Mouse (Mus musculus) CH12F3 (cell line): ENCODE data around the gene Slc2a9.

Experiments used
- in situ Hi-C: fragments of 300-500 bp; cut with MboI; formaldehyde crosslinking; loops from 2 replicates; pipeline ENCODE4 v1.14.3; 2020; ENCODE audit warnings: low sequenced_read_pairs

Gene Slc2a9

DNA sequence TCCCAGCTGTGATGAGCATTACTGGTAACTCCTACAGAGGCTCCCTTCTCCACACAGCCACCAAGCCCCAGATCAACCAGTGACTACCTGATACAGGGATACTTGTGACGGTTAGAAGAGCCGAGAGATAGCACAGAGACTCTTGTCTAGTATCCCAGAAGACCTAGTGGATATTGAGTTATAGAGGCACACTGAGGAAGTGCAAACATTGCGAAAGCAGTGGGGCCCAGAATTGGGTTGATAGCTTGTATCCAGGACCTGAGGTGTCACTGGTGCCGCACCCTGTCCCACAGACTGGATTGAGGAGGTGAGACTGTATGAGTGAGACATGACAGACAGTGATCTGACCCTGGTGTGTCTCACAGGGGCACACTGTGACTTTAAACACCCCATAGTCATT is at the start of gene Slc2a9:
Gene Slc2a9, minus strand, starts transcription at position 152 of the 400 bp plus-strand sequence.
- in situ Hi-C loops = loop anchor here (10.0 kb wide), 1 partner anchor 188 kb away; the partner anchor contains the start of gene Drd5

DNA sequence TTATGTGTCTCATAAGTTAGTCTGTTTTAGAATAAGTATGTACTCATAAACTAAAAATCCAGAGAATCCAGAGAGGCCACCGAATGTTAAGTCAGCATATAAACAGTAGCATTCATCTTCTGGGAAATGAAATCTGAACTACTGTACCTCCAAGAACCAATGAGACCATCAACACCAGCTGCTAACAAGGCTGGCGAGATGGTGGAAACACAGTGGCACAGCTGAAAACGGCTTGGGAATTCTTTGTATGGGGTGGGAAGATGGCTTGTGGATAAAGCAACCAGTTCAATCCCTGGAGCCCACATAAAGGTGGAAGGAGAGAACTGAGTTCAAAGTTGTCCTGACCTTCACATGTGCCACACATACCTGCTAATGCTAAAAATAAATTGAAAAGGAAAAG is 49.7 kb upstream of the Slc2a9 start:
- in situ Hi-C loops = no loop called here

DNA sequence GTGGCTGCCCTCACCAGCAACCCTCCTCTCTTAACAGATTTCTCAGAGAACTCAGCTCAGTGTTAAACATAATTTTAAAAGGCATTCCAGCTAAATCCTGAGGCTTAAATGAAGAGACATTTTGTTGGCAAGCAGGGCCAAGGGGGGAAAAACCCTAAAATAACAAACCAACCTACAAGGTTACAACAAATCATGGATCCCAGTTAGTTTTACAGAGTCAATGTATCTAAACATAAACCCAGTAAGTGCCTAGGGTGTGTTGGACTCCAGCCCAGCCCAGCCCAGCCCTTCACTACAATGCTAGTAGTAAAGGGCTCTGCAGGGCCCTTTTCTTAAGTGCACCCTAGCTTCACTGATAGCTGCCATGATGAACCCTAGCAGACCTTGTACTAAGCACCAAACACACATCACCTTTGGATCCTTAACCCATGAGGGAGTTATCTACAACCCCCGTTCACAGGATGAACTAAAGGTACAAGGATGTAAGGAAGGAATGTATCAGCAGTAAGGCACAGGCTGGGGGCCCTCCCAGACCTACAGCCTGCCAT is 47.4 kb upstream of the Slc2a9 start:
- in situ Hi-C loops = no loop called here

DNA sequence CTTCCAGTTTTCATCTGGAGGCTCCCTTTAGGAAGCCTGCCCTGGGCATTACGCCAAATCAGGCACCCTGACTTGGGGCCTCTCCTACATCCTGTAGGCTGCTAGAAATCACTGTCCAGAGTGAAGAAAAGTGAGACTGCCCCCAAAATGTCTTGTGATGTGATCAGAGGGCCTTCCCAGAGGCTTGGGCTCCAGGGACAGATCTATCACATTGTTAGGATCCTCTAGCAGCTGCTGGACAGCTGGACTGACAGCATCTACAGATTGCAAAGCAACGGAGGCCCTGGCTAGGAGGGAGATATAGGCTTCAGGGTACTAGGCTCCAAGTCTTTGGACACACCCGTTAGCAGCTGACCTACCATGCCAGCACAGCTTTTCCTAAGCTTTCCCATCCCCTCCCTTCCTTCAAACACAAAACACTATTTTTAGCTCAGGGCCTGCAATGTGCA is 46.5 kb upstream of the Slc2a9 start:
- in situ Hi-C loops = no loop called here

DNA sequence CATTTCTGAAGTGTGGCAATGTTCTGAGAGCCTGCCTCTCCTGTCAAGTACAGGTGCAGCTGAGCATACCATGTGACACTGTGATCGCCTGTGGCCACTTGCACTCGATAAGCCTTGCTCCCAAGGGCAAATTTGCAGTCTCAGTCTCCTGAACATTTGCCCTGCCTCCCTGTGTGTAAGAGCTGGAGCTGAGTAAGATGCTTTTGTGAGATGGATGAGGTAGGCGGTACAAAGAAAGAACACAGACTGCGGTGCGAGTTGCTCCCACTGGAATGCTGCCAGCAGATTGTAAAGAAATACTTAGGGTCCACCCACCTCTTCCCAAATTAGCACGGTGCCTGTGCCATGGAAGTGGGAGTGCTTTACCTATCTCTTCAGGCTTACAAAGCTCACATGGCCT is 44.4 kb upstream of the Slc2a9 start:
- in situ Hi-C loops = no loop called here

DNA sequence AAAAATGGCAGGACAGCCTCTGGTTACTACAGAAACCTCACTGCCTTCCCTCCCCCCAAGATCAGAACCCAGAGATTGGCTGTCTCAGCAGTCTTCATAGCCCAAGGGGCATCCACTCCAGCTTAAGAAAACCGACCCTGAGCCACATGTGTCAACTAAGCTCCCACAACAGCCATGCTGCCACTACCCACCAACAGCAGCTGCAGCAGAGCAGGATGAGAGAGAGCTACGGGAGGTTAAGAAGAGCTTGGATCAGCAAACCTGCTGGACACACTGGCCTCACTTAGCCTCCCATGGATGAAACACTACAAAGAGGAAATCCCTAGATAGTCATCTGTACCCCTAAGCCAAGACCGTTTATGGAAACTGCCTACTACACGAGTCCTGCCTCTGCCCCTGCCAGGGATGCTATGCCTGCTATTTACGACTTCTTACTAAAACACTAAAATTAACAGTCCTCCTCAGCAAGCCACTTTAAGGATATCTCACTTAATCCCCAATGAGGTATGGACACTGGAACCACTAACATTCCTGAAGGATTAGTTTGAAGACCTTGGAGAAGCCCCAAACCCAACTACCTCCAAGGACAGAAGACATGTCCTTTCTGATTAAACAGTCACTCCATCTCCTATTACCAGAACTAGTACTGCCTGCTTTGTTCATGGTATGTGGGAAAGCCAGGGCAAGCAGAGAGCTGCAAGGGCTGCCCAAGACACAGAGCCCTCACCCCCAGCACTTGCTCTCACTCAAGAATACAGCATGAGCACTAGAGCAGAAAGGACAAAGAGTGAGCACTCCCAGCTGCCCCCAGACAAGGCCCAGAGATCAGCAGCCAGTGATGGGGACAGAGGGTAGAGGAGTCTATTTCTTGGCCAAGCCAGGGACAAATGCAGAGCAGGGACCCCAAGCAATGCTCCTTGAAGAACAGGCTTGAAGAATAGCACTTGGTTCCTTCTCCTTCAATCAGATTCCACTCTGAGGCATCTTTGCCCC is 41.8 kb upstream of the Slc2a9 start:
- in situ Hi-C loops = no loop called here

DNA sequence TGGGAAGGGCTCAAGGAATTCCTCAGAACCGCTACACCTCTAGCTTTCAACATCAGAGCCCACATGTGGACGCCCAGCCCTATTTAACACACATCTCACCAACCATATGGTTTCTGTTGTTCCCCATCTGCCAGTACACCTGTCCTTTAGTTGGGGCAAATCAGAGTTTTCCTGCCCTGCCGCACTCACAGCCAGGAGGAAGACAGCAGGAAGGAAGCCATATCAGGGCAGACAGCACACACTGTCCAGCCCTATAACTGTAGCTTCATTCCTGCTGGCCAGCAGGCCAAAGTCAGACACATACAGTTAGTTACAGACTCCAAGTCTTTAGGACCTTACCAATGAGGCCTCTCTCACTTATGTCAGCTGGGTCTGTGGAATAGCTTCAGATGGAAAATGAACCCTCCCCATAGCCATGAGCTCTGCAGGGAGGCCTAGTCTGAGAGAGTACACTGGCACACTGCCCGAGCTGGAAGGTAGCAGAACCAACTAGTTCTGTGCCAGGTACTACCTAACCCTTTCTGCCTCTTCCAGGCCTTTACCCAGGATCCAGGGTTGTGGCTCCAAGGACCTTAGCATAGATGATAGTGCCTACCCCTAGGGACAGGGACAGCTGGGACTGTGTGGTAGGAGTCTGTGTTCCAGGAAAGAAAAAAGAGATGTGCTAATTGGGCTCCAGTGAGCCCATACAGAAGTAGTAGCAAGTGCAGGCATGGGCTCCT is 40.7 kb upstream of the Slc2a9 start:
- in situ Hi-C loops = no loop called here

DNA sequence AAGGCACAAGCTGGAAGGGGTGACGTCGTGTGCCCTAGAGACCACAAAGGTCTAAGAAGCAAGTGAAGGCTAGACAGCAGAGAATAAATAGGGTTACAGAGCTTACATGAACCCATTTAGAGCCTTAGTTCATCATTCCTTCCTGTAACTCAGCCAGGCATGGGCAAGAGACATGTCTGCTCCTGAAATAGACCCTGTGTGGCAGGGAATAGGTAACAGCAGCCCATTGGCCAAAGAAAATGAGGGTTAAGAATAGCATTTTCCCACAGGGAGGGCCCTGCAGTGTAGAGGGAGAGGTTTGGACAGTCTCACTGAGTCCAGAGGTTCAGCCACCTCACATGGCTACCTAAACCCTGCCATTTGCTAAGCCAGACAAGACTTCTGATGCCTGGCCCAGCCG is 38.8 kb upstream of the Slc2a9 start:
- in situ Hi-C loops = no loop called here

DNA sequence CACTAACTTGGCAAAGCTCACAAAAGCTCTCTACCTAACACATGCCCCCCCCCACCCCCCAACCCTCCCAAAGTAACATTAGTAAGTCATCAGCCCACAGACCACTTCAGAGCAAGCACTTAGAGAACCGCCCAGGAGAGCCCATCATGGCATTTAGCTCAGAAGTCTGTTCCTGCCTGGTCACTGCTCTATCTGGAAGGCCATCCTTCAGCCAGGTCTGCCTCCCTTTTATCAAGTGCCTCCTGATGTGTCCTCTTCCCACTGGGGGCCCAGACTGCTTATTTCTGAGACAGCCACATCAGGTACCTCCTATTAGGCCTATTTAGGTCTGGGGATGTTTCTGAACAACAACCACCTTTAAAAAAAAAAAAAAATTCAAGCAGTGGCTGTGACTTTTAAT is 38.0 kb upstream of the Slc2a9 start:
- in situ Hi-C loops = no loop called here

DNA sequence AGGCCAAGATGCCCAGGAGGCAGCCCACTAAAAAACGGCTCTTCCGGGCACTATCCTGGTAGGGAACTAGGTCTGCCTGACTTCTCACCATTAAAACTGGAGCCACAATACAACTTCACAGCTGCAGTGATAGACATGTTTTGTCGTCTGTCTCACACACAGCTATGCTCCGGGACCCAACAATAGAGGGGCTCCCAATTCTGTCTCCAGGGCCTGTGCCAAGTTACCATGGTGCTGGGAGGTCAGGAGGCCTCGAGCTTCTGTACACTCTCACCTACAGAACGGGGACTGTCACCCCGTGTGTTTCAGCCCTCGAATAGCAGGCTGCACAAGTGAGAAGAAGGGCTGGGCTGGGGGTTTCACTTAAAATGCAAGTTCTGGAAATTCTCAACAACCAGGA is 35.6 kb upstream of the Slc2a9 start:
- in situ Hi-C loops = no loop called here

DNA sequence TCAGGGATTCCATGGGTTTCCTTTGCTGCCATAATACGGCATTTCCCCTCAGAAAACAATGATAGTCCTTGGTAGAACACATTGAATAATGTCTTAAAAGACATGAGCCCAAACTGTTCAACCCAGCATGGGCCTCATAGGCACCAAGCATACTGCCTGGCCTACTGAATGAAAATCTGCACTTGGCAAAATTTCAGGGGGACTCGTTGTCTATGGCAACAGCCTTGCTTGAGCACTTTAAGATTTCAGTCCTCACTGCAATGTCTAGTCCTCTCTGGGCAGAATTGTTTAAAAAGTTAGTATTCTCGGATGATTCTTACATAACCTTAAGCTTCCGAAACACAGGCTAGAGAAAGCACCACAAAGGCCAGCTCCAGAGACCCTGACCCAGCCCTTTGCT is 34.9 kb upstream of the Slc2a9 start:
- in situ Hi-C loops = no loop called here

DNA sequence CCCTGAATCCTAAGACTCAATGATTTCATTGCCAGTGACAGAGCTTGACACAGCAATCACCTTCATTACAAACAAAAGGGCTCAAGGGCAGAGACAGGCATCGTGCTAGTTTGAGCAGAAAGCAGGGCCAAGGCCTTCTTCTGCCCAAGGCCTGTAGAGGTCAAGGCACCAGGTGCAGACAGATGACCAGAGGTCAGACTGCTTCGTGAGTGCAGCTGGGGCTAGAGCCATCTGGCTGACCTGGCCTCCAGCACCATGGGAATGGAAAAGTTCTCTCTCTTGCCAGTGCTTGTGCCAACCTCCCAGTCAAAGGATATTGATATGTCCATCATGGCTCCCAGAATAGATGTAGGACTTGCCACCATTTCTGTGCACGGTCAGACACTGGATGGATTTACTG is 33.9 kb upstream of the Slc2a9 start:
- in situ Hi-C loops = no loop called here

DNA sequence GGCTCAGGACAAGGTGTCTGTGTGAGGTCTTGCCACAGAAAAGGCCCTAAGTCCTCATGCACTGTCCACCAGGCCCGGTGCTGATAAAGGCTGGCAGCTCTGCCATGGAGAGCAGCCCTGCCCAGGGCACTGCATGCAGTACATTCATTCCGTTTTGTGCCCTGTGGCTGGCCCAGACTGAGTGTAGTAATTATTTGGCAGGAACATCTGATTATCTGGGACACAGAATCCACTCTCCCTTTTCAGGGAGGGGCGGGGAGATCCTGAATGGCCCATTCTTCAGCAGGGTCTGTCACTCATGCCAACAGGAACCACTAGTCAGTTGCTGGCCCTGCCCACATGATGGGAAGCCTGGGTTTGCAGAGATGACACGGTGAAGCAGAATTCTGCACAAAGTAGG is 29.1 kb upstream of the Slc2a9 start:
- in situ Hi-C loops = no loop called here

DNA sequence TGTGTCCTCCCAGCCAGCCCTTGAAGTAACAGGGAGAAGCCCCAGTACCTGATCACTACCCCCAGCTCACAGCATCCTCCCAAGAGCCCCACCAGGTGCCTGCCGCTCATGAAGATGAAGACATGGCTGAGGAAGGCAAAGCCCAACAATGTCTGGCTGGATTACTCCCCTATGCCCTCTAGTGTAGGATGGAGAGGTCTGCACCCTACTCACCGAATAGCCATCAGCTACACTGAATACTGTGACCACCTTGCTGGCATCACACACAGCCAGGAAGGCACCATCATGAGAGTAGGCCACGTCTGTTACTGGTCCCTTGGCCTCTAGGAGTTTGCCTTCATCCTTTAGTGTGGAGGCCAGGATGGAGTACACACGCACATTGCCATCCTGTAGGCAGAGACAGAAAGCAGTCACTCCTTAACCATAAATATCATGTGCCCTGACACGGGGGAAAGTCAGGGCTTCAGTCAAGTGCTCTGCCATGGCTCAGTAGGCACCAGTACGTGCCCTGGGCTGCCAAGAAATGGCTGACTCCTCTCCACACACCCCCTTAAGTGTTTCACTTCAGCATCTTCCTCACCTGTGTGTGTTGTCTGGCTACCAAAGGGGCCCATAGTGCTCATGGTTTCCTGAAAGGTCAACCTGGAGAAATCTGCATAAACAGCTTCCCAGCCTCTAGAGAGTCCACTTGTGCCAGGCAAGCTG is 26.9 kb upstream of the Slc2a9 start:
- in situ Hi-C loops = no loop called here

DNA sequence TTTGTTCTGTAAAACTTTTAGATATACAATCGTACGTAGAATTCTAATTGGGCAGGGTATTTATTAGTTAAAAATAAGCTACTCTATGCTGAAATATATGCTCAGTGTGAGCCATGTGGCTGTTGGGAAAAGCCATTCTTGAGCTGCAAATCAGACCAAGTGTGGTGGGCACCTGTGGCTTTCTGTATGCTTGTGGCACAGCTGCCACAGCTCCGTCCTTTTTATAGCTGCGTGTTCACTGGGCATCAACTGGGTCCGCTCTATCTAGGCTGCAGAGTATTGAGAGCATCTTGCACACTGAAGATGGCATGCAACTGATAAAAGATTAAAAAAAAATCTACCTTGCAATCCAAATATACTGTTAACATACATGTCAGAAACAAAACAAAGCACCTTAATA is 20.0 kb upstream of the Slc2a9 start:
- in situ Hi-C loops = no loop called here

DNA sequence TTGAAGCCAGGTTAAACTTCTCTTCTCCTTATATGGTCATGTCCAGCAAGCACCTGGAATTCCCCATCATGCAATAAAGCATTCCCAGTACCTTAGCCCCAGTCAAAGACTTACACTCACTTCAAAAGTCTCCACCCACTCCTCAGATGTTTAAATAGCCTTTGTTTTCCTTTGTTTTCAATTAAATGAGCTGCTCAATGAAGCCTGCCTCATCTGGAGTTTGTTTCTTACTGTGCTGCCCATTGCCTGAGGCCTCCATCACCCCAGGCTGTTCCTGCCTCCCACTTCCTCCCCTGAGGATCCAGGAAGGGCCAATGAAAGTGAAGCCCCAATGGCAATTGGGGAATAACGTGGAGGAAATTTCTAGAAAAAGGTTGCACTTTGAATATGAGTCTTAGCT is 17.9 kb upstream of the Slc2a9 start:
- in situ Hi-C loops = no loop called here

DNA sequence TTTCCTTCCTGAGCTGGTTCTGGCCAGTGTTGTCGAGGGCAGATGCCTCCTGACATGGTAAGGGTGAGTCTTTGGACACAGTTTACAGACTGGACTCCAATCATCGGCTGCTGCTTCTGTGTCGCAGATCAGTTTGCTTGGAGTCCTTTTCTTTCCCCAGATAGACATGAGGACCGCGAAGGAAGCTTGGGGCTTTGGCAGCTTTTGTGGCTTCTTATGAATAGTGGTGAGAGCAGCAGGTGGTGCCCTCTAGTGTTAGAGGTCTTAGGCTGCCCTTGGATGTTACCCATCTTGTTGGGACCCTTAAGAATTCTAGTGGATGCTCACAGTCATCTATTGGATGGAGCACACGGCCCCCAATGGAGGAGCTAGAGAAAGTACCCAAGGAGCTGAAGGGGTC is 13.3 kb upstream of the Slc2a9 start:
- in situ Hi-C loops = no loop called here

DNA sequence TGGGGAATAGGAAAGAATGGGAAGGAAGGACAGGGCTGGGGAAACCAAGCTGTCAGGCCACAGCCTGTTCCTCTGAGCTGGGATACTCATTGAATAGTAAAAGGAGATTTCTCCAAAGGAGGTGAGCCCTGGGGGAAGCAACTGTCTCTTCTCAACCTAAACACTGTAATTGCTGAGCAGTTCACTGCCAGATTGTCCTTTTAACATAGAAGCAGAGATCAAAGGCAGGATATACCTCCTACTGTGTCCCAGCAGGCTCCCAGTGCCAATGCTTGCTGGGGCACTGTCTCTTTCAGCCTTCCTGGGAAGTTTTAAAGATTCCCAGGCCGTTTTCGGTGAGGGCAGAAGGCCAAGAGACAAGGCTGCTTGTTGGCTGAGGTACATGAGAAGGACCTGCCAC is 10.0 kb upstream of the Slc2a9 start:
- in situ Hi-C loops = no loop called here

DNA sequence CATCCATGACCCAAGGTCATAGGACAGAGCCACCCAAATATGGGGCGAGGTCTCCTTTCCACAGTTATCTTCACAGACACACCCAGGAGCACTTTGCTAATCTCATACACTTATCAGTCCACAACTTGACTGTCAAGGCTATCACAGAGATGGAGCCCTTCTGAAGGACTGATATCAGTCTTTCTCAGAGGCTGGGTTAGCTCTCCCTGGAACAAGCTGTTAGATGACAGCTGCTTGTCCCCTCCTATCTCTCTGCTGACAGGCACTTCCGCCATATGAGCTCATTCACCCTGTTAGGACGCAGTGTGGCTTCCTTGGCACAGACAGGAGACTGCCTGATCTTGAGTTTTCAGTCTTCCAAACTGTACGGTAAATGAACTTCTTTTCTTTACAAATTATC is 6.6 kb upstream of the Slc2a9 start:
- in situ Hi-C loops = loop anchor here (10.0 kb wide), 1 partner anchor 195 kb away; the partner anchor contains the start of gene Drd5

DNA sequence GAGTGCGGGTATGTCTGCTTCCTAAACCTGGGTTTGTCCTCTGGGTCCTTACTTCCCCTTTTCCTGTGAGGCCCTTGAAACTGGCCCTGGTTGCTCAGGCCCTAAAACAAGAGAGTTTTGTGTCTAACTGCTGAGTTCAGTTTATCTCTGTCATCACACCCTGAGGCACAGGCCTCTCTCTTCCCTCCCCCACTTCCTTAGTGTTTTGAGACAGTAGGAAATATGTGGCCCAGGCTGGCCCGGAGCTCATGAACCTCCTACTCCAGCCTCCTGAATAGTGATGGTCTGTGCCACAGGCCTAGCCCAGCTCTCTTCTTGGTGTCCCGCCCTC is 2.5 kb upstream of the Slc2a9 start:
- in situ Hi-C loops = loop anchor here (10.0 kb wide), 1 partner anchor 191 kb away; the partner anchor contains the start of gene Drd5
